Comparison of ENCODE assay signal across 12 mouse cellular contexts in genomic region chr9:111245546-111245945, GRCm38 (mm10).
"Had no signal": no experiment of that assay in that cellular context is flagged by ENCODE, and none has a peak within 500 bp of the region (broad histone marks: within the 10 kb centered on the region; RNA-seq: fewer than 3 reads in every experiment).

No protein-coding gene starts in this region.

- H3K4me1 ChIP-seq: limb, embryonic 15.5 days; midbrain, embryonic 10.5 days; neural tube, embryonic 13.5 days had no signal

- H3K27me3 ChIP-seq: limb, embryonic 15.5 days; liver, embryonic 12.5 days; neural tube, embryonic 13.5 days had no signal

- H3K27ac ChIP-seq: limb, embryonic 15.5 days; liver, embryonic 12.5 days; midbrain, embryonic 10.5 days; neural tube, embryonic 13.5 days had no signal

- H3K4me3 ChIP-seq: limb, embryonic 15.5 days; liver, embryonic 12.5 days; midbrain, embryonic 10.5 days; neural tube, embryonic 13.5 days had no signal

- DNase-seq: kidney, postnatal 25 days; lung, embryonic 14.5 days; lung, postnatal 10 days; lung, postnatal 4 days; midbrain, embryonic 14.5 days; retina, postnatal 1 day; right cerebral cortex, postnatal 14 days; thymus, postnatal 4 days had no signal

- H3K9me3 ChIP-seq: limb, embryonic 15.5 days; liver, embryonic 12.5 days; midbrain, embryonic 10.5 days; neural tube, embryonic 13.5 days had no signal
